Mouse (Mus musculus) ES-CJ7 (cell line): ENCODE data around the gene Wfikkn2.

Source experiments
- DNase-seq: peaks from one replicate; pipeline ENCODE4 v3.0.0; 2011; ENCODE audit warnings: low read depth, low spot score

Wfikkn2 gene

DNA sequence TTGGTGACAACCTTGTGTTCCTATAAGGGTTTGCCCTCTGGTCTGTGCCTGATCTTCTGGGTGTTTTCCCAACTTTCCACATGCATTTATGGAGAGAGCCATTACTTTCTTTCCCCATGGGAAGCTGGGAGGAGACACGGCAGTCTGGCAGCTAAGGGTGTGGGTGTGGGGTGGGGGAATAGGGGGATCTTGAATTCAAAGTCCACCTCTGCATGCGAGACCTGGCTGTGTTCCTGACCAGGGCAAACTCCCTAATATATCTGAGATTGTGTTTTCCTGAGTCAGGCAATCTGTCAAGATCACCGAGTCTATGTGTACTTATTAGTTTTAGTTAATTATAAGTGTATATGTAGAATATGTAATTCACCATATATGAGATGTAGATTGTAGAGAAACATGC lies 49.5 kb downstream of the Wfikkn2 start:
- DNase-seq = no peak

GRCm38 (mm10) chr11:94193109-94193508 lies 52.7 kb downstream of the Wfikkn2 start:
- DNase-seq = no peak

DNA sequence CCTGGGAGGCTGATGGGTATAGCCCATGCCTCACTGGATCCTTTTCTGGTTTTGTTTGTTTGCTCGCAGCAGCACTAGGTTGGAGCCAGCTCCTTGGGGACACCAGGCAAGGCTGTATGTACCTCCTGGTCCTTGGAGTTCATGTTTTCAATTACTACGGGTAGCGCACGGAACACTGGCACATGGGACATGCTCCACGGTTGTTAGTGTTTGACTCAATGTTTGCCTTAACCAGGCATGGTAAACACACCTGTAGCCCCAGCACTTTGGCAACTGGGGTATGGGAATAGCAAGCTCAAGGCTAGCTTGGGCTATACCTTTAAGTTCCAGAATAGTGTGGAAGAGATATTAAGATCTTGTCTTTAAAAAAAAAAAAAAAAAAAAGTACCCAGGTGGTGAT lies 55.1 kb downstream of the Wfikkn2 start:
- DNase-seq = no peak

DNA sequence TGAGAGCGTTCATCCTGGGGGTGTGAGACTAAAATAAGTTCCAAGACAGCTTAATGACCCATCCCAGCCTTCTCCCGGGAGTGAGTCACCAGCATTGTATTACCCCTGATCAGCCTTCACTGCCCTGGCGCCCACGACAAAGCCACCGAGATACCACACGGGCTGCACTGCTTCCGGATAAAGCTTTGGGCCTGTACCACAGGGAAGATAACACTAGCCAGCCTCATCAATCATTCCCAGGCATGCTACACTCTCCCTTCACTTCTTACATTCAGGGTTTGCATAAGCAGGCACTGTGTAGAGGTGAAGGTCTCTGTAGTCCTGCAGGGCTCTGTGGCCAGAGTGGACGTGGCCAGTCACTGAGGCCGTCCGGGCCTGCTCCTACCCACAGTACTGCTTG lies 56.2 kb downstream of the Wfikkn2 start:
- DNase-seq = no peak
